Mouse (Mus musculus) right cerebral cortex, postnatal 36 days (tissue): Measurements from ENCODE around the gene Ccdc187.

Source experiments
- DNase-seq, 2 experiments: peaks; one replicate each; pipeline ENCODE4 v3.0.0; 2022; ENCODE audit warnings: low spot score in 2 of 2, mixed read lengths in 1 of 2

The Ccdc187 gene

DNA sequence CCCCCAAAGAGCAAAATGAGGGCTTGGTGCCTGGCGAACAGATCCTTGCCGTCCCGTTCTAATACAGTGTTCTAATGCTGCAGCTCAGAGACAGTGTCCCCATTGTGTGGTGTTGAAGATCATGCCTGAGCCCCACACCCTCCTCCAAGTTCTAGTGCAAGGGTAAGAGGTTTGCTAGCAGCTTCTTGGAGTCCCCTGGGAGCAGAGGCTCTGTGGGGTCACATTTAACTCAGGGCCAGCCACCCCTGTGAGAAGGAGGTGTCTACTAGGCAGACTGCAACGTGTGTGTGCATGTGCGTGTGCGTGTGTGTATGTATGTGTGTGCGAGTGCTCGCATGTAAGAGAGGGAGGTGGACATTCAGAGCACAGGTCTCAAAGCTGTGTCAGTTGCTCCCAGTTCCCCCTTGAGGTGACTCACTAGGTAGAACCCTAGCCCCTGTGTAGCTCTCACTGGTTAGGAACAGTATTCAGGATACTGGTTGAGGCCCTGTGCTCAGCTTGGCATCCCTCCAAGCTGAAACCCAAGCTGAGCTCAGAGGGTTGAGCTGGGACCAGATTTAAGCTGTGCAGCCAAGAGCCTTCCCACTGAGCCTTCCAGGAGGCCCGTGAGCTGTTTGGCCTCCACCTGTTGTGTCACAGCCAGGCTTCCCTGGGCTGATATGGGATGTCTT lies 22.4 kb upstream of the Ccdc187 start:
- no peak for DNase-seq

GRCm38 (mm10) chr2:26315925-26316311 lies 21.6 kb upstream of the Ccdc187 start:
- DNase-seq, result no peak

DNA sequence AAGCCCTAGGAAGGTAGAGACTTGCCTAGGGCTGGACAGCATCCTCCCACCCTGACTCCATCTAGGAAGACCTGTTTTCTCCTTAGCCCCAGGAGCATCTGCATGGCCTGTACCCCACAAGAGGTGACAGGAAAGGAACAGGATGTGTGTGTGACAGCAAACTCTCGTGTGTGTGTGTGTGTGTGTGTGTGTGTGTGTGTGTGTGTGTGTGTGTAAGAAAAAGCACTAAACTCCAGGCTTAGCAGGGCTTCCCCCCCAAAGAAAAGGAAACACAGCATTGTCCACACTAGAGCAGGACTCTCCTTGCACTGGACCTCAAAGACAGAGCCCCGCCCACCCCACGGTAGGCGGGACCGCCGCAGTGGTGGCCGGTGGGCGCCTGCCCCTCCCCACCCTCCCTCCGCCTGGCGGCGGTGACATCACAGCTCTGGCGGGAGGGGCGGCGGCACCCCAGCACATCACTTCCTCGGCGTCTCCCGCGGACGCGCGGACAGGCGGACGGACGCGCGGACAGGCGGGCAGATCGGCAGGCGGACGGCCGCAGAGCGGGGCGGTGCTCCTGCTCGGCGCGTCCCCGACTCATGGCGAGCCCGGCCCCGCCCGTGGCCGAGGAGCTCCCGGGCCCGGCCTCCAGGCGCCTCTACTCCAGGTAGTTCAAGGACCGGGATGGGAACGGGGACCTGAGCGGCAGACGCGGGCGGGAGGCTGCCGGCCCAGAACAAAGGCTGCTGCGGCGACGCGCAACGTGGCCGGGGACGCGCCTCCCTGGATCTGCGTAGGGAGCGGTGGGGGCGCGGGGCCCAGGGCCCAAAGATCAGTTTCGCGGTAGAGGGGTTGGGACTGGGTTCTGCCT lies 20.9 kb upstream of the Ccdc187 start, which contains the start of gene Gpsm1:
Gene Gpsm1, plus strand, starts transcription at position 444 of the 853 bp plus-strand sequence.
- peak; percentile 73 to 74 for DNase-seq

DNA sequence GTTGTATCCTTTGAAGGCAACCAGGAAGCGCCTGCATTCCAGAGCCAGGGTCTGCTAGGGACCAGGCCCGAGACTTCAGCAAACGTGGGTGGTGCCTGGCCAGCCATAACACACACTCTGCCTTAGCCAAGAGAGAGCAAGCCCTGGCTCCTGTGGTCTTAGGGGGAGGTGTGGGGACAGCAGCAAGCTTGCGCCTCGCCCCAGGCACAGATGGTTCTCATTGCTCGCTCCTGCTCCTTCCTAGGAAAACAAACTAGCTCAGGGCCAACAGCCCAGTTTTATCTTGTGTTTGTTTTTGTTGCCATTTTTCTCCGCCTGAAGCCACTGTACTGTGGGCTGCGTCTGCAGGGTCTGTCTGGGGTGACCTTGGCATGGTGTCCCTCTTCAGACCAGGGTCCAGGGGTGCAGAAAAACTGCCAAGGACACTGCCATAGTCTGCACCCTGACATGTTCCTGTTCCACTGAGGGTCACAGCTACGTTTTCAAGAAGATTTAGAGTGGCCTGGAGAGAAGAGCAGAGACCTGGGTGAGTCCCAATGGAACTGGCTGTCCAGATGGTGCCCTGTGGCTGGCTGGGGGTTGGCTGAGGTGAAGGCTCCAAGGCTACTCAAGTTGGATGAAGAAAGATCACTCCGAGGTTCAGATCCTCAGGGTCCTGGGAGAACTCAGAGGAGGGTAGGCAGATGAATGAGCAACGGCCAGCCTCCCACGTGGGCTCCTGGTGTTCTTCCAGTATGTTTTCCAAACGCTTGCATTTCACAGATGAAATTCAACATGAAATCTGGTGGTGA lies 20.1 kb upstream of the Ccdc187 start:
- DNase-seq, result no peak

GRCm38 (mm10) chr2:26313394-26313793 lies 19.0 kb upstream of the Ccdc187 start:
- DNase-seq, result no peak

DNA sequence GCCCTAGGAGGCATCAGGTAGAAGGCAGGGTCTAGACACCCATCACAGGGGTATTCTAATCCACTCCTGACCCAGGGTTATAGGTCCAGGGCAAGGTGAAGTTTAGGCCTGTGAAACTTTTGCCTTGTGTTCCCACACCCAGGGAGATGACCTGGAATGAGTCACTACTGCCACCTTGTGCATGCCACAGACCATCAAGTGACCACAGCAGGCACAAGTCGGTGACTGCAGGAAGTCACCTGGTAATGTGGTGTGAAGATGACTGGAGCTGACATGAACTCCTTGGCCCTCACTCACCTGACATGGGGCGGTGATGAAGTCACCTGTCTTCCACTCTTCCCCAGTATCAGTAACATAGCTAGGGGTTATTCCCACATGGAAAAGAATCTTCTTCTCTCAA lies 18.5 kb upstream of the Ccdc187 start:
- DNase-seq, result no peak

DNA sequence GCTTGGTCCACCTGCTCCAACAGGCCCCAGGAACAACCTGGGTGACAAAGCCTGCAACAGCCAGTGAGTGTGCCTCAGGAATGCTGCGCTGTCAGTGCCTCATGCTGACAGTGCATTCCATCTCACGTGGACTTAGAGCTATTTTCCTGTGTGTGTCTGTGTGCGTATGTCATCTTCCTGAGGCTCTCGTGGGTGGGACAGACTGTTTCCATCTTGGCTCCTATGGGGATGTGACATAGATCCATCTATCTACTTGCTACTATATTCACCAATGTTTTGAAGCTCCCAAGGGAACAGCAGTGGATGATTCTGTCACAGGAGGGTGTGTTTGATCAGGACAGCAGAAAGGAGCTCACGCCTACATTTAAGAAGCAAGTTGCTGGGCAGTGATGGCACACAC lies 17.6 kb upstream of the Ccdc187 start:
- DNase-seq, result no peak

DNA sequence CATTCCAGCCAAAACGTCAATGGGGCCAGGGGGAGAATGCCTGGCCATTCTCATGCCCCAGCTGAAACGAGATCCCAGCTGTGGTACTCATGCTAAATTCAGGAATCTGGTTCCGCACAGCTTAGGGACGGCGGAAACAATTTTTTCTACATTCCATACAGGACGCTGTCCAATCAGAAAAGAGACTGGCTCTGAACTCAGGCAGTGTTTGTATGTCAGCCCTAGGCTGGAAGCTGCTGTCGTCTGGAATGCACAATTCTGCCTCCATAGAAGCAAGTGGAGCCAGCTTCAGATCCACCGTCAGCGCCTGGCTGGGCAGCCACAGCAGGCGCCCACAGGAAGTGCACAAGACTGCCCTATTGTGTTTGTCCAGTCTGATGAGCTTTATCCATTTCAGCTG lies 15.4 kb upstream of the Ccdc187 start:
- DNase-seq, result no peak

- DNase-seq, result no peak
These were observed 12.3 kb upstream of the Ccdc187 start for GRCm38 (mm10) chr2:26306702-26307101.

DNA sequence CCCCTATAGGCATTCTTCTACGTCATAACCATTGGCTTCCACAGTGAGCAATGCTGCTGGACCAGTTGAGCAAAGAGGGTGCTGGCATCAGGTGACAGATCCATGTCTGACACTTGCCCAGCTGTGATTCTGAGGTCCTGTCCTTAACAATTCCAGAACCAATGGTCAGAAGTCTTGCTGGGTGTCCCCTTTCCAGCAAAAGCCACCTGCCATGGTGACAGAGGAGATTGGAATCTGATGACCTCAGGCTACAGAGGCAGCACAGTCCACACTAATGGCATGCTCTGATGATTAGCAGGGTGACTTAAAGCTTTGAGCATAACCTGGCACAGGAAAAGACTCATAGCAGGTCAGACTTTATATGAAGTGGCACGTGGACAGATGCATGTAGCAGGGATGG lies 11.2 kb upstream of the Ccdc187 start:
- DNase-seq, result no peak

DNA sequence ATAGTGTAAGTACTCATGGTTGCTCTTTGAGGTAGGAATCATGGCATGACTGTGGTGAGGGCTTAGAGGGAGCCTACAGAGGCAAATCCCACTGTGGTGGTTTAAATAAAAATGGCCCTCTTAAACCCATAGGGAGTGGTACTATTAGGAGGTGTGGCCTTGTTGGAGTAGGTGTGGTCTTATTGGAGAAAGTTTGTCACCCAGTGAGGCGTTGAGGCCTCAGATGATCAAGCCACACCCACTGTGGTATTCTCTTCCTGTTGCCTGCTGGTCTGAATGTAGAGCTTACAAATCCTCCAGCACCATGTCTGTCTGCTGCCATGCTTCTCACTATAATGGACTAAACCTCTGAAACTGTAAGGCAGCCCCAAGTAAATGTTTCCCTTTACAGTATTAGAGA lies 10.4 kb upstream of the Ccdc187 start:
- no peak for DNase-seq

DNA sequence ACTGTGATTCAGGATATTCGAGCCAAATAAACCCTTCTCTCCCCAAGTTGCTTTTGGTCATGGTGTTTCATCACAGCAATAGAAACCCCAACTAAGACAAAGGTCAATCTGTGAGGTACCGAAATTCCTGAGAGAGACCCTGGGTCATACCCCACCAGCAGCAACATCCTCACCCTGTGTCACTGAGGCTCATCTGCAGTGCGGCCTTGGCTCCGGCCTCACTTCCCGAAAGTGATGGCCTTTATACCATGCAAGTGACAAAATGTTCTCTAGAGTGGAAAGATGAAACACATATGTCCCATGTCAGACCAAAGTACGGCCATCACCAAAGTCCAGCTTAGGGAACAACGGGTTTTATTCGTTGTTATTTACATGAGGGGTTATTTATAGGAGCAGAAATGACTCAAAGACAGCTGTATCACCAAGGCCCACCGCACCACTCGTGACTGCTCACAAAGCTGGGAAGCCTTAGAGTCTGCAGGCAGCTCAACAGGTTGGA lies 7.7 kb upstream of the Ccdc187 start:
- no peak for DNase-seq

GRCm38 (mm10) chr2:26300808-26301174 lies 6.4 kb upstream of the Ccdc187 start:
- DNase-seq, result peak; percentile 77 to 81

- DNase-seq, result no peak
These were observed 5.9 kb upstream of the Ccdc187 start for GRCm38 (mm10) chr2:26300161-26300807.

DNA sequence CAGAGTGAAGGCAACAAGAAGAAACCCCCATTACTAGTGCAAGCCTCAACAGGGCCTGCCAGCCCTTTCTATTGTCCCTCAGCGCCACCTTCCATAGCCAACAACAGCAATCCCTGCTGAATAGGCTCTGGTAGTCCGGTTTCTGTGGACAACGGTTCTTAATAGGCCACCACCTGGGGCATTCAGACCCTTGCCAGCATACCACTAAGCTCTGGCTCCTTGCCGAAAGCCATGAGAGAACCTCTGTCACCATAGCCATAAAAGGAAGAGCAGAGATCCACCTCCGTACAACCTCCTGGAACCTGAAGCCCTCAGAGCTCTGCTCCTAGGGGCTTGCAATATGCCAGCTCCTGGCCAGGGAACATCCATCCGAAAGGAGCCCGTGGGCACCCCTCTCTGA lies 5.0 kb upstream of the Ccdc187 start:
- DNase-seq, result no peak

- DNase-seq, result no peak
These were observed 4.5 kb upstream of the Ccdc187 start for GRCm38 (mm10) chr2:26298856-26299230.

- DNase-seq, result peak; percentile 69 to 71
These were observed 4.0 kb upstream of the Ccdc187 start for GRCm38 (mm10) chr2:26298208-26298855.

- peak; percentile 69 to 77 for DNase-seq
These were observed 2.3 kb upstream of the Ccdc187 start for GRCm38 (mm10) chr2:26296606-26297195.

- no peak for DNase-seq
These were observed 4.2 kb downstream of the Ccdc187 start for GRCm38 (mm10) chr2:26290133-26290532.

- DNase-seq, result no peak
These were observed 8.0 kb downstream of the Ccdc187 start for GRCm38 (mm10) chr2:26286391-26286790.

GRCm38 (mm10) chr2:26285804-26286203 lies 8.6 kb downstream of the Ccdc187 start:
- no peak for DNase-seq
